18 mouse cellular contexts compared by ENCODE assay signal in the genomic region with DNA sequence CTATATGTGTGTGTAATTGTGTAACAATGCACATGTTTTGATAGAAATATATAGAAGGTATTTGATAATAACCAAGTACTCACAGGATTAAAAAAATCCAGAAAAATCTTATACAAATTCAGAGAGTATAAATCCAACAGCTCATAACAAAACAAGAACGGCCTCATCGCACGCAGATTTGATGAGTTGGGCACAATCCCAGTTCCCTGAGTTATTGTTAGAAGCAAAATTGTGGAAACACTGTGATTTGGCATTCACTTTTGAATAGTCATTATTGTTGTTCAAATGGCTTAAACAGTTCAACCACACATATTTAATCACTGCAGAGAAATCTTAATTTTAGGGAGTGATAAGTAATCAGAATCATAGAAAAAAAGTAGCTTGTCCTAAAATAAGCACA.
"Had no signal": no experiment of that assay in that cellular context is flagged by ENCODE, and none has a peak within 500 bp of the region (broad histone marks: within the 10 kb centered on the region; RNA-seq: fewer than 3 reads in every experiment).

No protein-coding gene starts in this region.

- H3K9ac ChIP-seq: liver, embryonic 13.5 days; midbrain, embryonic 13.5 days; neural tube, embryonic 13.5 days had no signal

- H3K36me3 ChIP-seq: liver, embryonic 13.5 days; midbrain, embryonic 10.5 days; midbrain, embryonic 13.5 days; neural tube, embryonic 13.5 days had no signal

- ATAC-seq: midbrain, embryonic 13.5 days; midbrain, embryonic 16.5 days had no signal

- H3K27me3 ChIP-seq: liver, embryonic 13.5 days; megakaryocyte, embryonic 14.5 days; midbrain, embryonic 13.5 days; neural tube, embryonic 13.5 days had no signal

- H3K4me3 ChIP-seq: liver, embryonic 13.5 days; megakaryocyte, embryonic 14.5 days; midbrain, embryonic 10.5 days; midbrain, embryonic 13.5 days; myocyte; neural tube, embryonic 13.5 days had no signal

- DNase-seq: kidney, adult 11 months; kidney, adult 9 months; kidney, postnatal 14 days; kidney, postnatal 4 days; liver, embryonic 13.5 days; lung, adult 2 months; lung, postnatal 10 days; lung, postnatal 36 days; retina, postnatal 1 day; right cerebral cortex, postnatal 4 days; thymus, postnatal 25 days had no signal

- H3K27ac ChIP-seq: liver, embryonic 13.5 days; midbrain, embryonic 10.5 days; midbrain, embryonic 13.5 days; neural tube, embryonic 13.5 days; stomach, postnatal 0 days had no signal

- H3K4me1 ChIP-seq: liver, embryonic 13.5 days; megakaryocyte, embryonic 14.5 days; midbrain, embryonic 10.5 days; midbrain, embryonic 13.5 days; neural tube, embryonic 13.5 days had no signal

- H3K9me3 ChIP-seq: liver, embryonic 13.5 days; megakaryocyte, embryonic 14.5 days; midbrain, embryonic 10.5 days; midbrain, embryonic 13.5 days; neural tube, embryonic 13.5 days had no signal

- H3K4me2 ChIP-seq: liver, embryonic 13.5 days; midbrain, embryonic 13.5 days; neural tube, embryonic 13.5 days had no signal
